Mouse (Mus musculus) olfactory bulb, adult 2 months (tissue): ENCODE results near the gene Imp3. TPM values are rescaled to one million over a fixed set of nuclear protein-coding genes. Genes with fewer than 3 reads are reported as not detected.
"Not testable (repeated sequence)": the region's sequence is repeated elsewhere in the genome, so short reads cannot be mapped to it uniquely, and the experiment has no call there.

Experiments used
- H3K27ac ChIP-seq: fragments of 200-500 bp; 2 replicates; pipeline ENCODE4 v1.5.1; 2012; ENCODE audit warnings: low read depth, low read length; ENCODE audit not compliant: insufficient read depth
- H3K4me1 ChIP-seq: fragments of 200-500 bp; 2 replicates; pipeline ENCODE4 v1.6.1; 2012; ENCODE audit warnings: low read length; ENCODE audit not compliant: control insufficient read depth, insufficient read depth
- H3K4me3 ChIP-seq: fragments of 200-500 bp; 2 replicates; pipeline ENCODE4 v1.5.1; 2012; ENCODE audit warnings: mild to moderate bottlenecking, low read depth, low read length, moderate library complexity; ENCODE audit not compliant: insufficient read depth
- CTCF ChIP-seq: fragments of 200-500 bp; IDR thresholded peaks from 2 replicates; pipeline ENCODE4 v1.5.1; 2012; ENCODE audit warnings: low read depth, mild to moderate bottlenecking, low read length, moderate library complexity; ENCODE audit not compliant: insufficient read depth
- POLR2A ChIP-seq: fragments of 200-500 bp; IDR thresholded peaks from 2 replicates; pipeline ENCODE4 v1.6.1; 2012; ENCODE audit warnings: mild to moderate bottlenecking, low read depth, low read length, moderate library complexity; ENCODE audit not compliant: insufficient read depth
- WGBS: fragments of 180-500 bp; shearing (Covaris S2); methylation state at CpG from one replicate; pipeline ENCODE4 v1.1.7; 2018; 5-methylcytosine and 5-hydroxymethylcytosine counted together
- polyA plus RNA-seq: library from polyadenylated mRNA; stranded (reverse); fragments of >200 nt; gene quantifications from 2 replicates; pipeline ENCODE4 v1.2.4, GENCODE M21; 2012; ENCODE audit warnings: low replicate concordance; ENCODE audit not compliant: missing spikeins, insufficient read depth, insufficient read length

The Imp3 gene
- polyA plus RNA-seq, 1 experiment = not detected

GRCm38 (mm10) chr9:56896779-56897178 lies 40.5 kb upstream of the Imp3 start:
- peaks cover under 1% of the 10 kb centered on the region; the same call in 1 of the 2 replicates for H3K4me1 ChIP-seq
- H3K27ac ChIP-seq = no peak overlapping the region
- H3K4me3 ChIP-seq = no peak overlapping the region
- WGBS = 95% methylated on average over 12 of the region's 12 CpGs
- no peak for TF ChIP-seq CTCF
- no peak for TF ChIP-seq POLR2A

- TF ChIP-seq POLR2A (no peak), CTCF (no peak)
Observed at GRCm38 (mm10) chr9:56899409-56899808, 37.9 kb upstream of the Imp3 start.

GRCm38 (mm10) chr9:56900060-56900459 lies 37.2 kb upstream of the Imp3 start:
- no peak overlapping the region for H3K27ac ChIP-seq

More at GRCm38 (mm10) chr9:56899409-56899808, 37.9 kb upstream of the Imp3 start:
- no peaks in the 10 kb centered on the region for H3K4me1 ChIP-seq
- H3K4me3 ChIP-seq = no peak overlapping the region
- WGBS = 88% methylated on average over 11 of the region's 11 CpGs
- no peak overlapping the region for H3K27ac ChIP-seq

GRCm38 (mm10) chr9:56900571-56900970 lies 36.7 kb upstream of the Imp3 start:
- no peak overlapping the region for H3K27ac ChIP-seq

More at GRCm38 (mm10) chr9:56900060-56900459, 37.2 kb upstream of the Imp3 start:
- TF ChIP-seq POLR2A (no peak), CTCF (no peak)
- H3K4me1 ChIP-seq = no peaks in the 10 kb centered on the region
- H3K4me3 ChIP-seq = no peak overlapping the region

GRCm38 (mm10) chr9:56901187-56901586 lies 36.1 kb upstream of the Imp3 start:
- H3K4me1 ChIP-seq = no peaks in the 10 kb centered on the region
- H3K27ac ChIP-seq = no peak overlapping the region
- no peak overlapping the region for H3K4me3 ChIP-seq
- no peak for TF ChIP-seq CTCF
- no peak for TF ChIP-seq POLR2A
- WGBS = 78% methylated on average over 8 of the region's 8 CpGs

More at GRCm38 (mm10) chr9:56900571-56900970, 36.7 kb upstream of the Imp3 start:
- no peak overlapping the region for H3K4me3 ChIP-seq
- 69% methylated on average over 9 of the region's 9 CpGs for WGBS
- no peaks in the 10 kb centered on the region for H3K4me1 ChIP-seq
- TF ChIP-seq POLR2A (no peak), CTCF (no peak)

GRCm38 (mm10) chr9:56903662-56904061 lies 33.6 kb upstream of the Imp3 start:
- no peak for TF ChIP-seq CTCF
- no peak for TF ChIP-seq POLR2A
- WGBS = 84% methylated on average over 3 of the region's 3 CpGs
- Histone ChIP-seq H3K4me3 (no peak overlapping the region), H3K4me1 (0 out of 2 replicates have a peak, but pooled peaks cover 4% of the 10 kb centered on the region), H3K27ac (no peak overlapping the region)

- Histone ChIP-seq H3K27ac (no peak overlapping the region), H3K4me1 (0 out of 2 replicates have a peak, but pooled peaks cover 4% of the 10 kb centered on the region), H3K4me3 (no peak overlapping the region)
- TF ChIP-seq CTCF = no peak
- no peak for TF ChIP-seq POLR2A
- WGBS = 80% methylated on average over 9 of the region's 9 CpGs
Observed at GRCm38 (mm10) chr9:56907549-56907948, 29.7 kb upstream of the Imp3 start.

- WGBS = 62% methylated on average over 4 of the region's 4 CpGs
- not testable (repeated sequence) for H3K4me3 ChIP-seq, H3K27ac ChIP-seq, H3K4me1 ChIP-seq
Observed at GRCm38 (mm10) chr9:56909991-56910390, 27.3 kb upstream of the Imp3 start.

- no peak for TF ChIP-seq POLR2A
- 0 out of 2 replicates have a peak, but pooled peaks cover 4% of the 10 kb centered on the region for H3K4me1 ChIP-seq
- WGBS = 78% methylated on average over 1 of the region's 1 CpGs
- no peak overlapping the region for H3K27ac ChIP-seq
- H3K4me3 ChIP-seq = no peak overlapping the region
Observed at GRCm38 (mm10) chr9:56911017-56911416, 26.3 kb upstream of the Imp3 start.

- WGBS = 91% methylated on average over 9 of the region's 9 CpGs
- Histone ChIP-seq H3K4me3 (no peak overlapping the region), H3K27ac (no peak overlapping the region), H3K4me1 (no peaks in the 10 kb centered on the region)
- TF ChIP-seq CTCF = no peak
- TF ChIP-seq POLR2A = no peak
Observed at GRCm38 (mm10) chr9:56913991-56914390, 23.3 kb upstream of the Imp3 start.

GRCm38 (mm10) chr9:56915116-56915515 lies 22.2 kb upstream of the Imp3 start:
- 94% methylated on average over 1 of the region's 1 CpGs for WGBS
- Histone ChIP-seq H3K27ac (no peak overlapping the region), H3K4me1 (no peaks in the 10 kb centered on the region), H3K4me3 (no peak overlapping the region)
- TF ChIP-seq POLR2A = no peak
- no peak for TF ChIP-seq CTCF
